Mouse (Mus musculus) left cerebral cortex, postnatal 36 days (tissue): ENCODE data around the gene Slc19a2. TPM values are rescaled to one million over a fixed set of nuclear protein-coding genes. Genes with fewer than 3 reads are reported as not detected.
A peak's percentile ranks its signal among the peaks of the same experiment; 100 is the strongest.
"Not testable (repeated sequence)": the region's sequence is repeated elsewhere in the genome, so short reads cannot be mapped to it uniquely, and the experiment has no call there.

Source experiments
- DNase-seq, 2 experiments: peaks; one replicate each; pipeline ENCODE4 v3.0.0; 2021 to 2022; ENCODE audit warnings: low spot score in 2 of 2, mixed read lengths in 1 of 2
- intact Hi-C: fragments of 180-260 bp; cut with DNase I; formaldehyde crosslinking; loops from one replicate; pipeline ENCODE4 v1.15.1; 2025
- total RNA-seq, 2 experiments: library from RNA; stranded (reverse); gene quantifications; 2 replicates each; pipeline ENCODE4 v1.2.3; 2021

The Slc19a2 gene
- total RNA-seq: 10 to 100 TPM; 12.8 to 13.5 TPM

DNA sequence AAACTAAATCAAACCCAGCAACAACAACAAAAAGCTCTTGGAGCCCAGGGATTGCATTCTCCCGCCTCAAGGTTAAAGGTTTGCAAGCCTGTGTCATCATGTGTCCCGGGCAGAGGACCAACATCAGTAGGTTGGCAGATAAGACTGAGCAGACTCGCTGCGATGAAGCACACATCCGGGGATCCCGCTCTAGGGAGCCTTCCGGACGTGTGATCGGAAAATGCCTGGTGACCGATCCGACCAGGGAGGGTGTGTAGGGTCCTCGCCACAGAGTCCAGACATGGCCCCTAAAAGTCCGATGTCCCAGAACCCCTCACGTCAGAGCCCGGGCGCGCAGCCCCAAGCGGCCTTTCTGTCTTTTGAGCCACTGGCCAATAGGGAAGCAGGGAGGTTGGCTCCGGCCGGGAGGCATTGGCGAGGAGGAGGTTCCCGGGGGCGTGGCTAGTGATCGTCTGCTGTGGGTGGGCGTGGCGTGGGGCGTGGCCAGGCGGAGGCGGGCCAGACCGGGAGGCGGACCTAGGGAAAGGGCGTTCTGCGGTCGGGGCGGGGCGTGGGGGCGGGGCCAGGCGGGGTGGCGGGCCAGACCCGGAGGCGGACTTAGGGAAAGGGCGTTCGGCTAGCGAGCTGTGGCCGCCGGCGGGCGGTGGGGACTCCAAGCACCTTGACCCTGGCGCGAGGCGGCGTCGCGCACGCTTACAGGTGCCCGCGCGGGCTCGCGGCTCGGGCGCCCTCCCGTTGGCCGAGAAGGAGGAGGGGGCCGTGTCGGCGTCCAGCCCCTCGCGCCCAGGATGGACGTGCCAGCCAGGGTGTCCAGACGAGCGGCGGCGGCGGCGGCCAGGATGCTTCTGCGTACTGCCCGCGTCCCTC is at the start of gene Slc19a2:
Slc19a2 (plus strand) TSS at position 582 of the 867 bp plus-strand sequence.
- intact Hi-C loops: loop anchor here (2.0 kb wide), 1 partner anchor 26 kb away; the partner anchor contains the start of gene Ccdc181
- peak; percentile 96 to 97 for DNase-seq

- intact Hi-C loops: no loop called here
- no peak for DNase-seq
These were observed 49.3 kb upstream of the Slc19a2 start for GRCm38 (mm10) chr1:164199551-164199950.

- intact Hi-C loops: no loop called here
- DNase-seq: no peak
These were observed 40.4 kb upstream of the Slc19a2 start for GRCm38 (mm10) chr1:164208437-164208836.

DNA sequence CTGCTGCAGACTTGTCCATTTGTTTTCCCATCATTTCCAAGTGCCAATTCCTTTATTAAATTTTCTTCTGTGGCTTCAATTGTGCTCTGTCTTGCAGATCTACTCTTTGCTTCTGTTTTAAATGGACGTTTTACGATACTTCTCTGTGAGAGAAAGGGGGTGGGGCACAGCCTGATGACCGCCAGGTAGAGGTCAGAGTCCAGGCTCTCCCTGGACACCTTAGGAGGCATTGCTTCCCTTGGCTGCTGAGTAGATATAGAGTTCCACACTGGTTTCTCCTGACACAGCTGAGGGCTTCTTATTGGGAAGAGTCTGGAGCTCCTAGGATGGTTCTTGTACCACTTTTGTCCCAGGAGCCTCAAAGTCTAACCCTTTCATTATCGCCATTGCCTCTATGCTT is 37.9 kb upstream of the Slc19a2 start:
- DNase-seq: no peak
- intact Hi-C loops: no loop called here

GRCm38 (mm10) chr1:164212686-164213085 is 36.2 kb upstream of the Slc19a2 start:
- no peak for DNase-seq
- intact Hi-C loops: no loop called here

DNA sequence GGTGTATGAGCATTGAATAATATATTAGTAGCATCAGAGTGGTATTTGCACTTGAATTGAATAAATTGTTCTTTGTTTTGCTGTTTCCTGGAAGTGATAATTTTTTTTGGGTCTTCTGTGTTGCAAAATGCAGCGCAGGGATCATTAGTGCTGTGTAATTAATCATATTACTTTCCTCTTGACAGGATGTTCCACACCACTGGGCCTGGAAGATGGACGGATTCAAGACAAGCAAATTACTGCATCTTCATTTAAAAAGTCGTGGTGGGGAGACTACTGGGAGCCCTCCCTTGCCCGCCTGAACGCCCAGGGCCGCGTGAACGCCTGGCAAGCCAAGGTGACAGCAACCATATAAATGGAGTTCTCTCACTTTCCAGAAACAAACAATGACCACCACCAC is 34.7 kb upstream of the Slc19a2 start:
- intact Hi-C loops: no loop called here
- no peak for DNase-seq

DNA sequence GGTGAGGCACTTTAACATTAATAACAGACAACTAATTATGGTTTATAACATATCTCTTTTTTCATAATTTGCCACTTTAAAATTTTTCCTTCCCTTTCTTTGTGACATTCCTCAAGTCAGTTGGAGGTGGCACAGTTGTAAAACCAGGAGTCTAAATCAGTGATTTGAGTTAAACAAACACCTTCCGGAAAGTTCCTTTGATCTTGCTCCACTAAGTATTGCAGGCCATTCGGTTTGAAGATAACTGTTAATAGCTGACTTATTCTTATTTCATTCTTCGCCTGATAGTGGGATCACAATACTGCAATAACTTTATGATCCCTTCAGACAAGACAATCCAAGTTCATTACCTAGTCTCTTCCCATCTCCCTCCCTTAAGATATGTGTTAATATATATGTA is 33.7 kb upstream of the Slc19a2 start:
- intact Hi-C loops: no loop called here
- DNase-seq: no peak

- intact Hi-C loops: no loop called here
- DNase-seq: no peak
These were observed 33.3 kb upstream of the Slc19a2 start for GRCm38 (mm10) chr1:164215540-164215939.

- peak; percentile 15 to 29 for DNase-seq
- intact Hi-C loops: no loop called here
These were observed 30.8 kb upstream of the Slc19a2 start for GRCm38 (mm10) chr1:164217791-164218685.

DNA sequence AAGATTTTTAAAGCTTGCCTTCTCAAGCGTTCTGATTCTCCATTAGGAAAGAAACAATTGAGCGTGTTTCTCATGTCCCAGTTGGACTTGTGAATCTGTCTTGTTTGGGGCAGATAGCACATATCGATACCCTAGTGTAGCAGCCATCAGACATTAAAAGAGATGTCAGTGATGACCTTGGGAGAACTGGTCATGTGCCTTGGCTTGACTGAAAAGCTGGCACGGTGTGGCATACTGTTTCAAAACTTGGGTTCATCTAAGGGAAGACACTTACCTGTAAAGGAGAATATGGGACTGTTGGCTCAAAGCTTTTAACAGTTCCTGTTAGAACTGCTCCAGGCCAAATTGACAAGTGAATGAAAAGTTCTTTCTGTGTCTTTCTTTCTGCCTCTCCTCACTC is 28.6 kb upstream of the Slc19a2 start:
- no peak for DNase-seq
- intact Hi-C loops: no loop called here

- intact Hi-C loops: no loop called here
These were observed 25.8 kb upstream of the Slc19a2 start for GRCm38 (mm10) chr1:164223089-164223488.

DNA sequence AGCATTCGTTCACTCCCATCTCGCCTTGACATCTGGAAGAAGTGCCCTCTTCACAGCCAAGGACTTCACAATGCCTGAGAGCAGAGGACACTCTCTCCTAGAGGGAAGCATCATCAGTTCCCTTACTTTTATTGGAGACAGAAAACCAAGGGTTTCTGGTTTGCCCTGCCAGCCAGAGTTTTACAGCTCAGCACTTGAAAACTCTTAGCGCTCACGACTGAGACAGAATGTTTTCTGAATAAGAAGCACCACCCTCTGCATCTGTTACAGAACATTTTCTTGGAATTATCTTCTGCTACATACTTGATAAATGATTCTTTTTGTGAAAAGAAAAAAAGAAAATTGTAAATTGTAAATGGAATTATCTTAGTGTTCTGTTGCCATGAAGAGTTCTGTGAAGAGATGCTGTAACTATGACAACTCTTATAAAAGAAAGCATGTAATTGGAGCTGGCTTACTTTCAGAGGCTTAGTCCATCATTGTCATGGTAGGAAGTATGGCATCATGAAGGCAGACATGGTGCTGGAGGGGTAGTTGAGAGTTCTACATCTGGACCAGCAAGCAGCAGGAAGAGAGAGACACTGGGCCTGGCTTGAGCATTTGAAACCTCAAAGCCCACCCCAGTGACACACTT is 16.8 kb upstream of the Slc19a2 start:
- DNase-seq, intact Hi-C loops: not testable (repeated sequence)

More at GRCm38 (mm10) chr1:164223089-164223488, 25.8 kb upstream of the Slc19a2 start:
- DNase-seq: no peak

DNA sequence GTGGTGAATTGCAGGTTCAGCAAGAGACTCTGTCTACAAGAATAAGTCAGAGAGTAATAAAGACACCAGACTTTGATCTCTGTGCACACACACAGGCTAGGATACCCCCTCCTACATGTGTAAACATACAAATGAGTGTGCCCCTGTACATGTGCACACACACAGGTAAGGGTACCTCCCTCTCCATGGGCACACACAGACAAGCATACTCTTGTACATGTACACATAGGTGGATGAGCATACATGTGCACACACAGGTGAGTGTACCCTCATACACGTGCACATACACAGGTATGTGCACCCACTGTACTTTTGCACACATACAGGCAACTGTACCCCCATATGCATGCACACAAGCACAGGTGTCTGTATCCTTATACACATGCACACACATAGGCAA is 15.4 kb upstream of the Slc19a2 start:
- no peak for DNase-seq
- intact Hi-C loops: no loop called here

GRCm38 (mm10) chr1:164235078-164235477 is 13.8 kb upstream of the Slc19a2 start:
- no peak for DNase-seq
- intact Hi-C loops: no loop called here

DNA sequence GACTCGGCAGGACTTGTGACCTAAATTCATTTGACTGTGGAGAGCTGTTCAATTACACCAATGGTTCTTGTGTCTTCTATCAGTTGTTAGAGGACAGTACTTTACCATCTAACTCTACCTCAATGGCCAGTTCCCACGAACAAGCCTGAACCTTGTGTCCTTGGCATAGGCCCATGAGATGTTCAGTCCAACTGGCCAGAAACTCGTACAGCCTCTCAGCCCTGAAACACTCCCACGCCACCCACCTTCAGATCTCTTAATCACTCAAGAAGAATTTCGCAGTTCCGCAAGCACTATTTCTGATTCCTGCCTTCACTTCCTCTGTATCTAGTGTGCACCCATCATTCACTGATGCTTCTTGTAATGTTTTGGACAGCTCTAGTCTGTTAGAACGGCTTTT is 12.8 kb upstream of the Slc19a2 start:
- intact Hi-C loops: no loop called here

DNA sequence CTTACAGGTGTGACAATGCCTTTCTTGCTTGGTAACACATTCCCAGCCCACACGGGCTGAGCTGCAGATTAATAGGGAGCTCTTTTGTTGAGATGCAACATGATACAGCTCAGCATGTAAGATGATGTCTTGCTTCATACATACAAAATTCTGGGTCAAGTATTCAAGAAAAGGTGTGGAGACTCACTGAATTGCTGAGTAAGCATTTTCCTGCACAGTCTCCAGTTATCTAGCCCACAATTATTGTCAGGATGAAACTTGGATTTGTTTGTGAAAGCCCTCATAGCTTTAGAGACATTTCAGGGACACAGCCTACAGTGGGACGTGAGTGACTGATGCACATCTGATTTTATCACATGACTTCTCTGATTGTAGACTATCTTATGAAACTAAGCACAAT is 7.4 kb upstream of the Slc19a2 start:
- intact Hi-C loops: no loop called here
- DNase-seq: no peak

More for the DNA sequence above, 12.8 kb upstream of the Slc19a2 start:
- no peak for DNase-seq

DNA sequence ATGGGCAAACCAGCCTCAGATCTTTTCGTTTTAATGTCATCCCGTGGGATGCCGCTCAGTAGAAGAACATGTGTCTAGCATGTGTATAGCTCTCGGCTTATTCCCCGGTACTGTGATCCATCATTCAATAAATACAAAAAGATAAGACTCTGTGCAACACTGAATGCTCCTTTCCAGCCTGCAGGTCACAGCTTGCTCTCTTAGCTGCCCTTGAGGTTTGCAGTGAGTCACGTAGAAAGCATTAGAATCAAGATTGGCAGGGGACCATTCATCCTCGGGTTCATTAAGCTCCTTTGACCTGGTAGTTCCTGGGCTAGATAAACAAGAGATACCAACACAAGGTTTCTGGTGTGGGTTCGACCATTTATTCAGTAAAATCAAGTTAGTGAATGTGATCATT is 6.0 kb upstream of the Slc19a2 start:
- no peak for DNase-seq
- intact Hi-C loops: no loop called here

DNA sequence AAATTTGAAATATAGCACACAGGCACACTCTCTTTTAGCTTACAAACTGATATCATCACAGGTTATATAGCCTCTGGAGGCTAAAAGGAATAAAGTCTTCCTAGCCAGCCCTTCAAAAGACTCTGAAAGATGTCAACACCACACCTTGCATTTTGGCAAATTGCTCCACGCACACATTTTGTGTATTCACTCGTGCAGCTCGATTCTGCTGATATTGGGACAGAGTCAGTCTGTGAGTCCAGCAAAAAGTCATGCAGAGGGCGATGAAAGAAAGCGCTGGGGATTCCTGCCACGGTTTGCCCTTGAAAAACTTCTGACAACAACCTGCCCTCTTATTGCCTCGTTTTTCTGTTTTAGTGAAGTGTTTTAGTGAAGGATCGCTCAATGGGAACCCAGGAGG is 1.4 kb upstream of the Slc19a2 start:
- no peak for DNase-seq
- intact Hi-C loops: no loop called here

- intact Hi-C loops: loop anchor here (2.0 kb wide), 1 partner anchor 27 kb away; the partner anchor contains the start of gene Ccdc181
- DNase-seq: no peak
These were observed 875 bp upstream of the Slc19a2 start for GRCm38 (mm10) chr1:164247971-164248370.

DNA sequence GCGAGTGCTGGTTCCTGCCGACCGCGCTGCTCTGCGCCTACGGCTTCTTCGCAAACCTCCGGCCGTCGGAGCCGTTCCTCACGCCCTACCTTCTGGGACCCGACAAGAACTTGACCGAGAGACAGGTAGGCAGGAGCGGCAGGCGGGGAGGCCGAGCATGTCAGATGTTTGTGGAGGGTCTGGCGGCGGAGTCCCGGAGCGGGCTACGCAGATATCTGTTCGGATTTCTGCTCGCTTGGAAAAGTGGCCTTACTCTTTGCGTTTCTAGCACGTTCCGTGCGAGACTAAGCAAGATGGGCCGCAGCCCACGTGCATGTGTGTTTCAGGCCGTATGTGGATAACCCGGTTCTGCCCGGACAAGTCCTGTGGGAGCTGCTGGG is 476 bp downstream of the Slc19a2 start:
- no peak for DNase-seq
- intact Hi-C loops: loop anchor here (2.0 kb wide), 1 partner anchor 25 kb away; the partner anchor contains the start of gene Ccdc181
